Mouse (Mus musculus): Measurements from ENCODE around the gene Syce3. TPM values are rescaled to one million over a fixed set of nuclear protein-coding genes. Genes with fewer than 3 reads are reported as not detected.

Gene Syce3
- not detected in 2 replicates for polyA plus RNA-seq (2012; ENCODE audit: low replicate concordance)

DNA sequence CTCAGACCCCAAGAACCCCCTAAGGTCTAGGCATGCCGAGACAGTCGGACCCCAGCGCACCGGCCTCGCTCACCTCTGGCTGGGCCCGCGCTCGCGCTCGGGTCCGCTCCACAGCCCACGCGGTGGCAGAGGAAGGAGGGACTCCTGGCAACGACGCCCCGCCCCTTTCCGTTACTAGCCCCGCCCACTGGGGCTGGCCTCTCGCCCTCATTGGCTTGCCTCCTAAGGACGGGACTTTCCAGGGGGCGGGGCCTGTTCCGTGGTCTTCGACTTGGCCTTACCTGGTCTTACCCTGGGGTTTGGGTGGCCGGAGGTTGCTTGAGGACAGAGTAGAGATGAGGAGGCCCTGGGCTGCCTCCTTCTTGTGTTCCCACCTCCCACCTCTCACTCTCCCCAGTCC is at the start of gene Syce3:
TSS of gene Syce3 (minus strand) at position 386 of the 400 bp plus-strand sequence.

DNA sequence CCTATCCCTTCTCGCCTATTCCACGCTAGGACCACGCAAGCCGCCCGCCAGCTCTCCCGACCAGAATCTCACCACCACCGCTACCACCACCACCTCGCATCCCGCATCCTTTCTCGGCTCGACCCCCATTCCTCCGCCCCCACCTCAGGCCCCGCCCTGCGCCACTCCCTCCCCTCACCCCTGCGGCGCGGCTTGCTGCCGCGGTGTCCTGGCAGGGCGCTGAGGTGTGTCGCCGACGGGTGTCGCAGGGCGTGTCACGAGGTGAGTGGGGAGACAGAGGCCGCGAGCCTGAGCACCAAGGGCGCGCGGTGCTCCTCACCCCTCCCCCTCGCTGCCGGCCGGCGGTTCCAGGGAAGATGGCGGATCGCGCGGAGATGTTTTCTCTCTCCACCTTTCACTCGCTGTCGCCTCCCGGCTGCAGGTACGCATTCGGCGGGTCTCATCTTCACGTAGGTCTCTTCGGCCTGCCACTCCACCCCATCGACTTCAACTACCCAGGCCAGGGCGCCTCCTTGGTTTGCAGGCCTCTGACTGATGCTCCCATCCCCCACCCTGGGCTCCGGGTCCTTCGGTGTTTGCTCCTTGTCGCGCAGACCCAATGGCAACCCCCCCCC is 43.7 kb upstream of the Syce3 start, which contains the start of gene Mapk8ip2:
TSS of gene Mapk8ip2 (plus strand) at position 49 of the 614 bp plus-strand sequence.

DNA sequence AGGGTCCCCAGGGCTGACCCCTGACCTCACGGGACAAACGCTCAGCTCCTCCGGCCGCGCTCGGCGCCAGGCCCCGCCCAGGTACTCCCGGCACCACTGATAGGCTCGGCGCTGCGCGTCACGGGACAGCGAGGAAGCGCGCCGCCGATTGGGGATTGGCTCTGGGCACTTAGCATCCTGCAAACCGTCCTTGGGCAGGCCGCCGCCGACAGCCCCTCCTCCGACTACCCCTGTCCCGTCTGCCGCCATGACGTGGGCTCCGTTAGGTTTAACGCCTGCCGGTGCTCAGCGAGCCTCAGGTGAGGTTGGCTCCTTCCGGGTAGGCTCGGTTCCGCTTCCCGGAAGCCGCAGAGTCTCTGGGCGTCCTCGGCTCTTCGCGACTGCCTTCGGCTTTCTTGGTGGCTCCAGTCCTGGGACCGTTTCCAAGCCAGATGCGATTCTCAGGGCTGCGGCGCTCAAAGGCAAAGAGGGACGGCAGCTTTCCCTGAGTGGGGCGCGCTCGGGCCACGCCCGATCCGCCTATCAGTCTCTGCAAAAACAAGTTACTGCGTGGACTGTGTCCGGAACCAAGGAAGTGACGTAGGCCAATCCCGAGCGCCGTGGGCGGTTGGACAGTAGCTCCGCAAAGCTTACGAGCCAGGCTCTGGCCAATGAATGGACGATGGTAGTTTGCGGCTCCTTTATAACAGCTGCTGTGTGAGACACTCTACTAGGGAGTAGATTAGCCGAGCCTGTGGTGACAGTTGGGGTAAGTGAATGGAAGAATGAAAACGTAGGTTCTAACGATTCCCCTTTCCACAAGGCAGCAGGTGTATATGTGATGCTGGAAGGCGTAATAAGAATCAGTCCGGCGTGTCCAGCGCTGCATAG is 19.3 kb upstream of the Syce3 start, which contains the start of the genes C730034F03Rik, Gm44502 and Chkb:
TSS of gene C730034F03Rik (plus strand) at position 238 of the 870 bp plus-strand sequence.
TSS of gene Gm44502 (minus strand) at position 345 of the 870 bp plus-strand sequence.
TSS of gene Chkb (minus strand) at position 557 of the 870 bp plus-strand sequence.

DNA sequence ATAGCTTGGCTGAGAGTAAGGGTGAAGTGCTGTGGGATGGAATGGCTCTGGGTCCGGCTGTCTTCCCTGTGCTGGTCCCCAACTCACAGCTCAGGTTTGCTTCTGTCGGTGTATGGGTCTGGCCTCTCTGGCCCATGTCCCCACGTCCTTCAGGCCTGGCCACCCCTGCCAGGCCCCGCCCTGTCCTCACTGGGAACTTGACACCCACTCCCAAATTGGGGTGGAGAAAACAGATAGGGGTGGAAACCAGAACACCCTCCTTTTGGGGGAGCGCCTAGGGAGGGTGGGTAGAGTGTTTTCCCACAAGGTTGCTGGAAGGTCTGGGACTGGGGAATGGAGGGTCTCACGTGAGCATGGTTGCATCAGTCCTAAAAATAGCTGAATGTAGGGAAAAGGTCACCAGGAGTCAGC is 15.4 kb upstream of the Syce3 start, which contains the start of gene Cpt1b:
TSS of gene Cpt1b (minus strand) at position 153 of the 411 bp plus-strand sequence.

GRCm38 (mm10) chr15:89384617-89385016 is 25.7 kb downstream of the Syce3 start, which contains the start of gene Klhdc7b:
TSS of gene Klhdc7b (plus strand) at chr15:89384917.

GRCm38 (mm10) chr15:89378831-89379401 is 31.4 kb downstream of the Syce3 start, which contains the start of gene Odf3b:
TSS of gene Odf3b (minus strand) at chr15:89379282.

GRCm38 (mm10) chr15:89376957-89377356 is 33.3 kb downstream of the Syce3 start, which contains the start of gene Tymp:
TSS of gene Tymp (minus strand) at chr15:89377039.

GRCm38 (mm10) chr15:89373762-89374248 is 36.5 kb downstream of the Syce3 start, which contains the start of gene Sco2:
TSS of gene Sco2 (minus strand) at chr15:89373846.

GRCm38 (mm10) chr15:89355241-89356187 is 54.8 kb downstream of the Syce3 start, which contains the start of the genes Lmf2 and Ncaph2:
TSS of gene Lmf2 (minus strand) at chr15:89355659.
TSS of gene Ncaph2 (plus strand) at chr15:89355719.

Other genes with a start within 250 kb of the Syce3 start
- gene Plxnb2, start 229.7 kb downstream of the Syce3 start, polyA plus RNA-seq (2012; ENCODE audit: low replicate concordance), result 114 and 275 TPM in 2 replicates
- 28.6 and 33.7 TPM in 2 replicates for gene Dennd6b, start 214.0 kb downstream of the Syce3 start, polyA plus RNA-seq (2012; ENCODE audit: low replicate concordance)
- 175 and 371 TPM in 2 replicates for gene Ppp6r2, start 198.9 kb downstream of the Syce3 start, polyA plus RNA-seq (2012; ENCODE audit: low replicate concordance)
- 316 and 384 TPM in 2 replicates for gene Sbf1, start 95.2 kb downstream of the Syce3 start, polyA plus RNA-seq (2012; ENCODE audit: low replicate concordance)
- 0.31 TPM in 1 of 2 replicates, not detected in the other for gene Adm2, start 87.8 kb downstream of the Syce3 start, polyA plus RNA-seq (2012; ENCODE audit: low replicate concordance)
- gene Miox, start 76.1 kb downstream of the Syce3 start, polyA plus RNA-seq (2012; ENCODE audit: low replicate concordance), result not detected in 2 replicates
- 107 and 187 TPM in 2 replicates for gene Lmf2, start 54.8 kb downstream of the Syce3 start, polyA plus RNA-seq (2012; ENCODE audit: low replicate concordance)
- 47.9 and 48.1 TPM in 2 replicates for gene Ncaph2, start 54.8 kb downstream of the Syce3 start, polyA plus RNA-seq (2012; ENCODE audit: low replicate concordance)
- 35.5 and 46.3 TPM in 2 replicates for gene Sco2, start 36.7 kb downstream of the Syce3 start, polyA plus RNA-seq (2012; ENCODE audit: low replicate concordance)
- gene Tymp, start 33.5 kb downstream of the Syce3 start, polyA plus RNA-seq (2012; ENCODE audit: low replicate concordance), result 1.3 and 2.9 TPM in 2 replicates
- 1.4 and 3.2 TPM in 2 replicates for gene Odf3b, start 31.2 kb downstream of the Syce3 start, polyA plus RNA-seq (2012; ENCODE audit: low replicate concordance)
- not detected in 2 replicates for gene Klhdc7b, start 25.6 kb downstream of the Syce3 start, polyA plus RNA-seq (2012; ENCODE audit: low replicate concordance)
- gene Cpt1b, start 15.4 kb upstream of the Syce3 start, polyA plus RNA-seq (2012; ENCODE audit: low replicate concordance), result 0.33 and 2.2 TPM in 2 replicates
- gene C730034F03Rik, start 19.1 kb upstream of the Syce3 start, polyA plus RNA-seq (2012; ENCODE audit: low replicate concordance), result 0.24 and 0.42 TPM in 2 replicates
- 0.86 and 3.8 TPM in 2 replicates for gene Gm44502, start 19.2 kb upstream of the Syce3 start, polyA plus RNA-seq (2012; ENCODE audit: low replicate concordance)
- 150 and 271 TPM in 2 replicates for gene Chkb, start 19.4 kb upstream of the Syce3 start, polyA plus RNA-seq (2012; ENCODE audit: low replicate concordance)
- 0.02 TPM in 1 of 2 replicates, not detected in the other for gene Mapk8ip2, start 43.4 kb upstream of the Syce3 start, polyA plus RNA-seq (2012; ENCODE audit: low replicate concordance)
- gene Arsa, start 66.9 kb upstream of the Syce3 start, polyA plus RNA-seq (2012; ENCODE audit: low replicate concordance), result 51.3 and 54.9 TPM in 2 replicates
- 1.6 and 7.3 TPM in 2 replicates for gene Shank3, start 89.1 kb upstream of the Syce3 start, polyA plus RNA-seq (2012; ENCODE audit: low replicate concordance)
- 0.08 TPM in 1 of 2 replicates, not detected in the other for gene Acr, start 157.8 kb upstream of the Syce3 start, polyA plus RNA-seq (2012; ENCODE audit: low replicate concordance)
- 3.7 and 4.4 TPM in 2 replicates for gene Rabl2, start 181.4 kb upstream of the Syce3 start, polyA plus RNA-seq (2012; ENCODE audit: low replicate concordance)